Mouse (Mus musculus): Measurements from ENCODE around the gene Foxl1. TPM values are rescaled to one million over a fixed set of nuclear protein-coding genes. Genes with fewer than 3 reads are reported as not detected.

Foxl1 gene
- polyA plus RNA-seq, 1 experiment from 2014 or later = 2.0 TPM

GRCm38 (mm10) chr8:121121704-121122103 lies 6.0 kb upstream of the Foxl1 start:
- 36% methylated on average over 8 of the region's 8 CpGs for WGBS
- Histone ChIP-seq H3K27ac (no peak overlapping the region; the same call in 1 of the 2 replicates), H3K36me3 (peaks cover 21% of the 10 kb centered on the region; the same call in 1 of the 2 replicates), H3K9me3 (no peaks in the 10 kb centered on the region), H3K27me3 (ENCODE audit: insufficient read depth, poor library complexity, severe bottlenecking) (peaks cover 100% of the 10 kb centered on the region), H3K4me3 (peak overlapping the region; percentile 78; the same call in 1 of the 2 replicates), H3K4me1 (peaks cover 61% of the 10 kb centered on the region)
- no peak for DNase-seq (ENCODE audit: low spot score)

- DNase-seq (ENCODE audit: low spot score) = no peak
- no peak overlapping the region for H3K4me3 ChIP-seq
- peaks cover 20% of the 10 kb centered on the region; the same call in 1 of the 2 replicates for H3K36me3 ChIP-seq
- no peaks in the 10 kb centered on the region for H3K9me3 ChIP-seq
- H3K27me3 ChIP-seq (ENCODE audit: insufficient read depth, poor library complexity, severe bottlenecking) = peaks cover 100% of the 10 kb centered on the region
- no peak overlapping the region for H3K27ac ChIP-seq
- WGBS = 17% methylated on average over 7 of the region's 7 CpGs
- H3K4me1 ChIP-seq = peaks cover 60% of the 10 kb centered on the region
These were observed 5.4 kb upstream of the Foxl1 start for GRCm38 (mm10) chr8:121122368-121122767.

- Histone ChIP-seq H3K4me3 (no peak overlapping the region), H3K27me3 (ENCODE audit: insufficient read depth, poor library complexity, severe bottlenecking) (peaks cover 100% of the 10 kb centered on the region), H3K4me1 (peaks cover 60% of the 10 kb centered on the region), H3K27ac (no peak overlapping the region), H3K9me3 (no peaks in the 10 kb centered on the region), H3K36me3 (peaks cover 15% of the 10 kb centered on the region; the same call in 1 of the 2 replicates)
- WGBS = 69% methylated on average over 2 of the region's 2 CpGs
- no peak for DNase-seq (ENCODE audit: low spot score)
These were observed 4.6 kb upstream of the Foxl1 start for GRCm38 (mm10) chr8:121123113-121123512.

GRCm38 (mm10) chr8:121124547-121125239 lies 3.0 kb upstream of the Foxl1 start:
- Histone ChIP-seq H3K9me3 (no peaks in the 10 kb centered on the region), H3K36me3 (peaks cover 15% of the 10 kb centered on the region; the same call in 1 of the 2 replicates), H3K4me3 (peak overlapping the region; percentile 57), H3K4me1 (peaks cover 74% of the 10 kb centered on the region), H3K27ac (peak overlapping the region; percentile 54), H3K27me3 (ENCODE audit: insufficient read depth, poor library complexity, severe bottlenecking) (peaks cover 100% of the 10 kb centered on the region)
- WGBS = 5% methylated on average over 17 of the region's 17 CpGs
- no peak for DNase-seq (ENCODE audit: low spot score)

- peaks cover 15% of the 10 kb centered on the region; the same call in 1 of the 2 replicates for H3K36me3 ChIP-seq
- peak; percentile 92 for DNase-seq (ENCODE audit: low spot score)
- H3K27me3 ChIP-seq (ENCODE audit: insufficient read depth, poor library complexity, severe bottlenecking) = peaks cover 100% of the 10 kb centered on the region
- under 1% methylated on average over 36 of the region's 36 CpGs for WGBS
- H3K9me3 ChIP-seq = no peaks in the 10 kb centered on the region
- peaks cover 74% of the 10 kb centered on the region for H3K4me1 ChIP-seq
- peak overlapping the region; percentile 54 for H3K27ac ChIP-seq
- H3K4me3 ChIP-seq = peak overlapping the region; percentile 57
These were observed 2.3 kb upstream of the Foxl1 start for GRCm38 (mm10) chr8:121125311-121125876.

- no peaks in the 10 kb centered on the region for H3K9me3 ChIP-seq
- peak overlapping the region; percentile 54; the same call in 1 of the 2 replicates for H3K27ac ChIP-seq
- peak overlapping the region; percentile 57 for H3K4me3 ChIP-seq
- peaks cover 15% of the 10 kb centered on the region; the same call in 1 of the 2 replicates for H3K36me3 ChIP-seq
- peaks cover 68% of the 10 kb centered on the region for H3K4me1 ChIP-seq
- H3K27me3 ChIP-seq (ENCODE audit: insufficient read depth, poor library complexity, severe bottlenecking) = peaks cover 100% of the 10 kb centered on the region
- DNase-seq (ENCODE audit: low spot score) = no peak
- 4% methylated on average over 6 of the region's 6 CpGs for WGBS
These were observed 1.5 kb upstream of the Foxl1 start for GRCm38 (mm10) chr8:121126191-121126590.

- Histone ChIP-seq H3K4me3 (0 out of 2 replicates have a peak overlapping the region, but pooled peaks have one; percentile 57), H3K27me3 (ENCODE audit: insufficient read depth, poor library complexity, severe bottlenecking) (peaks cover 97% of the 10 kb centered on the region), H3K36me3 (peaks cover 12% of the 10 kb centered on the region; the same call in 1 of the 2 replicates), H3K4me1 (peaks cover 64% of the 10 kb centered on the region), H3K9me3 (no peaks in the 10 kb centered on the region), H3K27ac (no peak overlapping the region)
- 10% methylated on average over 6 of the region's 6 CpGs for WGBS
- DNase-seq (ENCODE audit: low spot score) = no peak
These were observed 1.0 kb upstream of the Foxl1 start for GRCm38 (mm10) chr8:121126694-121127093.

- 3% methylated on average over 11 of the region's 11 CpGs for WGBS
- Histone ChIP-seq H3K4me1 (peaks cover 58% of the 10 kb centered on the region), H3K27me3 (ENCODE audit: insufficient read depth, poor library complexity, severe bottlenecking) (peaks cover 97% of the 10 kb centered on the region), H3K4me3 (0 out of 2 replicates have a peak overlapping the region, but pooled peaks have one; percentile 55), H3K9me3 (no peaks in the 10 kb centered on the region), H3K27ac (no peak overlapping the region), H3K36me3 (peaks cover 11% of the 10 kb centered on the region; the same call in 1 of the 2 replicates)
- no peak for DNase-seq (ENCODE audit: low spot score)
These were observed 444 bp upstream of the Foxl1 start for GRCm38 (mm10) chr8:121127291-121127701.

- 4% methylated on average over 55 of the region's 55 CpGs for WGBS
- peak overlapping the region; percentile 86 for H3K27ac ChIP-seq
These were observed 958 bp downstream of the Foxl1 start for GRCm38 (mm10) chr8:121128531-121129264.

GRCm38 (mm10) chr8:121129265-121129940 lies 1.7 kb downstream of the Foxl1 start:
- Histone ChIP-seq H3K4me3 (peak overlapping the region; percentile 55; the same call in 1 of the 2 replicates), H3K36me3 (no peaks in the 10 kb centered on the region), H3K27me3 (ENCODE audit: insufficient read depth, poor library complexity, severe bottlenecking) (peaks cover 92% of the 10 kb centered on the region), H3K9me3 (no peaks in the 10 kb centered on the region), H3K27ac (peak overlapping the region; percentile 86), H3K4me1 (peaks cover 49% of the 10 kb centered on the region)
- 21% methylated on average over 16 of the region's 16 CpGs for WGBS
- no peak for DNase-seq (ENCODE audit: low spot score)

More at GRCm38 (mm10) chr8:121128531-121129264, 958 bp downstream of the Foxl1 start:
- Histone ChIP-seq H3K27me3 (ENCODE audit: insufficient read depth, poor library complexity, severe bottlenecking) (peaks cover 92% of the 10 kb centered on the region), H3K4me1 (peaks cover 50% of the 10 kb centered on the region), H3K4me3 (peak overlapping the region; percentile 55), H3K9me3 (no peaks in the 10 kb centered on the region), H3K36me3 (0 out of 2 replicates have a peak, but pooled peaks cover under 1% of the 10 kb centered on the region)
- no peak for DNase-seq (ENCODE audit: low spot score)

- WGBS = 33% methylated on average over 5 of the region's 5 CpGs
These were observed 2.8 kb downstream of the Foxl1 start for GRCm38 (mm10) chr8:121130522-121130921.

GRCm38 (mm10) chr8:121132961-121133513 lies 5.3 kb downstream of the Foxl1 start:
- WGBS = 63% methylated on average over 5 of the region's 5 CpGs
- peaks cover 7% of the 10 kb centered on the region; the same call in 1 of the 2 replicates for H3K36me3 ChIP-seq
- H3K27me3 ChIP-seq (ENCODE audit: insufficient read depth, poor library complexity, severe bottlenecking) = peaks cover 58% of the 10 kb centered on the region
- H3K4me1 ChIP-seq = peaks cover 24% of the 10 kb centered on the region
- no peak for DNase-seq (ENCODE audit: low spot score)
- H3K4me3 ChIP-seq = no peak overlapping the region
- H3K9me3 ChIP-seq = peaks cover 6% of the 10 kb centered on the region; the same call in 1 of the 2 replicates
- no peak overlapping the region for H3K27ac ChIP-seq

More at GRCm38 (mm10) chr8:121130522-121130921, 2.8 kb downstream of the Foxl1 start:
- Histone ChIP-seq H3K9me3 (no peaks in the 10 kb centered on the region), H3K4me1 (peaks cover 43% of the 10 kb centered on the region), H3K27ac (no peak overlapping the region), H3K27me3 (ENCODE audit: insufficient read depth, poor library complexity, severe bottlenecking) (peaks cover 83% of the 10 kb centered on the region), H3K36me3 (no peaks in the 10 kb centered on the region), H3K4me3 (no peak overlapping the region)
- no peak for DNase-seq (ENCODE audit: low spot score)
